Mouse (Mus musculus): ENCODE results near the gene Smg9. TPM values are rescaled to one million over a fixed set of nuclear protein-coding genes. Genes with fewer than 3 reads are reported as not detected.

The Smg9 gene
- polyA plus RNA-seq, 1 experiment = 55.7 TPM

DNA sequence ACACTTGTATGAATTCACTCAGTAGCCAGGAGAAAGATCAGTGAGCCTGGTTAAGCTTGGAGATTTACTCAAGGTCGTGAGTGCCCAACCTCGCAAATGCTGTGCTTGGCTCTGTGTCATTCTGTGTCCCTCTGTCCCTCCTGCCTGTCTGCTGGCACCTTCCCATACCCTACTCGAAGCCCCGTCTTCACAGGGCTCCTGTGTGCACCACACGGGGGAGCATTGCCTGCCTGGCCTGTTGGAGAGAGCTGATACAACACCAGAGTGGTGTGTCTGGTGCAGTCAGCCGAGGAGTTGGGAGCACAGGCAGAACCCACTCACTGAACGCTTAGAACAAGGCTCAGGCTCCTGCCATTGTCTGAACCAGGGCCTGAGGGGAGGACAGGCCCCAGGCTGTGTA lies 22.2 kb downstream of the Smg9 start:
- Histone ChIP-seq H3K4me1 (ENCODE audit: control insufficient read depth, insufficient read depth, insufficient read length) (no peaks in the 10 kb centered on the region), H3K27me3 (ENCODE audit: control insufficient read depth, insufficient read depth, low read length) (no peaks in the 10 kb centered on the region), H3K36me3 (ENCODE audit: control insufficient read depth, insufficient read depth, low read length) (peaks cover 24% of the 10 kb centered on the region), H3K27ac (ENCODE audit: insufficient read depth, low read length) (no peak overlapping the region), H3K4me3 (ENCODE audit: extremely low read depth, insufficient read depth, insufficient read length) (no peak overlapping the region)
- no peak for TF ChIP-seq CTCF (IDR thresholded peaks at IDR 0.05; ENCODE audit: extremely low read depth, insufficient read depth, insufficient read length, insufficient replicate concordance)
- TF ChIP-seq POLR2A (IDR thresholded peaks at IDR 0.05; ENCODE audit: low read depth, low read length) = no peak
- 95% methylated on average over 7 of the region's 7 CpGs for WGBS
- DNase-seq (ENCODE audit: low read depth in 1 of 2, low spot score in 2 of 2) = no peak

DNA sequence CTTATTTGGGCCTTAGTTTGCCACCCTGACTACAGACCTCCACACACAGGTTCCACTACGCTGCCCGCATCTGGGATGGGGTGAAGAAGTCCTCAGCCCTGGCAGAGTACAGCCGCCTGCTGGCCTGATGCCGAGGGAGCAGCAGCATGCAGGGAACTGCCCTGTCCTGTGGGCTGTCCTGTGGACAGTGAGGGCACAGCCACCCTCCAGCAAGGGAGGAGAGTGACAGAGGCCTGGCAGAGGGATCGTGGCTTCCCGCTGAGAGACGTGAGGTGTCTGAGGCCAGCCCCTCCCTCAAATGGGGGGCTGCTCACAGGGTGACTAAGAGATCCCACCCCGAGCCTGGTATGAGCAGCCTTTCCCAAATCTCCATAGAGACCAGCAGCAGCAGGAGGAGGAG lies 22.8 kb downstream of the Smg9 start:
- no peak for TF ChIP-seq POLR2A (IDR thresholded peaks at IDR 0.05; ENCODE audit: low read depth, low read length)
- TF ChIP-seq CTCF (IDR thresholded peaks at IDR 0.05; ENCODE audit: extremely low read depth, insufficient read depth, insufficient read length, insufficient replicate concordance) = no peak
- 95% methylated on average over 8 of the region's 8 CpGs for WGBS

DNA sequence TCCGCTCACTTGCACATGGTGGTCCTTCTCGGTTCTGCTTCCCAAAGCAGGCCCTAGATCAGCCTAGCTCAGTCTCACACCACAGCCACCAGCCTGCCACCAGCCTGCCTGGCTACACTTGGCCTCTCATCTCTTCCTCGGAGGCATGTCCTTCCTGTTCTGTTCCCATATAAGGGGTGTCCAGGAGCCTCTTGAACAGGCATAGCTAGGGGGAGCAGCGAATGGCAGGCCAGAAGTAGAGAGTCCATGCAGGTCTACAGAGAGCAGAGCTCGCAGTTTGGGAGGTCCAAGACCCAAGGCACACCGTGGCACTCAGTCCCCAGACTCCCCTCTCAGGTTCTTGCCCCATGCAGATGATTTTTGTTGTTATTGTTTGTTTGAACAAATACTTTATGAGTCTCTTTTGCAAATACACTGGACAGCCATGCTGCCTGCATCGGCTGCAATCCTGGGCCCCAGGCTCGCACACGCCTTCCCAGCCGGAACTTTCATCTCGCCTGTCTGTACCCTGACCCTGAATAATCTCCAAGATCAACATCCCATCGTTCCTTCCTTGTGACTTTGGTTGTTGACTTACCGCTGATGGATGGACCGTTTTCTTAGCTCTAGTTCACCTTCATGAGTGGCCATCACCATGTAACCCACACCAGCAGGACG lies 23.8 kb downstream of the Smg9 start:
- Histone ChIP-seq H3K27ac (ENCODE audit: insufficient read depth, low read length) (no peak overlapping the region), H3K36me3 (ENCODE audit: control insufficient read depth, insufficient read depth, low read length) (peaks cover 22% of the 10 kb centered on the region), H3K27me3 (ENCODE audit: control insufficient read depth, insufficient read depth, low read length) (no peaks in the 10 kb centered on the region), H3K4me3 (ENCODE audit: extremely low read depth, insufficient read depth, insufficient read length) (no peak overlapping the region), H3K4me1 (ENCODE audit: control insufficient read depth, insufficient read depth, insufficient read length) (no peaks in the 10 kb centered on the region)
- 95% methylated on average over 15 of the region's 15 CpGs for WGBS
- no peak for DNase-seq (ENCODE audit: low read depth in 1 of 2, low spot score in 2 of 2)
- TF ChIP-seq CTCF (IDR thresholded peaks at IDR 0.05; ENCODE audit: extremely low read depth, insufficient read depth, insufficient read length, insufficient replicate concordance) (no peak), POLR2A (IDR thresholded peaks at IDR 0.05; ENCODE audit: low read depth, low read length) (no peak)

More for the DNA sequence above, 22.8 kb downstream of the Smg9 start:
- Histone ChIP-seq H3K27ac (ENCODE audit: insufficient read depth, low read length) (no peak overlapping the region), H3K4me3 (ENCODE audit: extremely low read depth, insufficient read depth, insufficient read length) (no peak overlapping the region), H3K27me3 (ENCODE audit: control insufficient read depth, insufficient read depth, low read length) (no peaks in the 10 kb centered on the region), H3K4me1 (ENCODE audit: control insufficient read depth, insufficient read depth, insufficient read length) (no peaks in the 10 kb centered on the region), H3K36me3 (ENCODE audit: control insufficient read depth, insufficient read depth, low read length) (peaks cover 24% of the 10 kb centered on the region)
- no peak for DNase-seq (ENCODE audit: low read depth in 1 of 2, low spot score in 2 of 2)

DNA sequence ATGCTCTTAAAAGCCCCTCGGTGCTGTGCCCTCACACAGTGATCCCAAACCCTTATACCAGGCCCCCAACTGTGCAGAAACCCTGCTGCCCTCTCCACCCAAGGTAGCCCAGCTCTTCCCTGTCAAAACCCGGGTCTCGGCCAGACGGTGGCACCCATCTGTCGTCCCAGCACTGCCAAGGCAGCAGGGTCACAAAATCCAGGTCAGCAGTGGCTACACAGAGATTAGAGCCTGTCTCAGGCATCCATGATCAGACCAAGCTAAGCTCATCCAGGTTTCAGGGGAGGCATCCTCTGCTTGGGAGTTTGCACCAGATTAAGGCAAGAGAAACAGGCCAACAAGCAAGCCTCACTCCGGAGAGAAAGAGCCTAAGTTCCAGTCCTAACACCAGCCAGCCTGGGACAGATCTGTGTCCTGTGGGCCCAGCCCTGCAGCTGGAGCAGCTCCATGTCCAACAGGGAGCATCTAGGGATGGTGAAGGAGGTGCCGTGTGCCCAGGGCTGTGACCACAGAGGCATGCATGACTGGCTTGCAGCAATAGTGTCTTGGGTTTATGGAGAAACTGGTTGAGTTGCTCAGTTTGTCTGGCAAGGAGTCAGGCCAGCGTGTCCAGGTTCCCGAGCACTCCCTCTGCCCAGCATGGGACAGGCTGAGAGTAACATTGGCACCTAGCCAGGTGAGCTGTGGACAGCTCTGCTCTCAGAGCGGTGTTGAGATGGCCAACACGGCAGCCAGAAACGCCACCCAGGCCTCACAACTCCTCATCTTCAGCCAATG lies 24.7 kb downstream of the Smg9 start:
- Histone ChIP-seq H3K27ac (ENCODE audit: insufficient read depth, low read length) (no peak overlapping the region), H3K36me3 (ENCODE audit: control insufficient read depth, insufficient read depth, low read length) (peaks cover 22% of the 10 kb centered on the region), H3K27me3 (ENCODE audit: control insufficient read depth, insufficient read depth, low read length) (no peaks in the 10 kb centered on the region), H3K4me1 (ENCODE audit: control insufficient read depth, insufficient read depth, insufficient read length) (no peaks in the 10 kb centered on the region), H3K4me3 (ENCODE audit: extremely low read depth, insufficient read depth, insufficient read length) (no peak overlapping the region)
- TF ChIP-seq POLR2A (IDR thresholded peaks at IDR 0.05; ENCODE audit: low read depth, low read length) (no peak), CTCF (IDR thresholded peaks at IDR 0.05; ENCODE audit: extremely low read depth, insufficient read depth, insufficient read length, insufficient replicate concordance) (no peak)
- no peak for DNase-seq (ENCODE audit: low read depth in 1 of 2, low spot score in 2 of 2)
- 89% methylated on average over 12 of the region's 12 CpGs for WGBS

DNA sequence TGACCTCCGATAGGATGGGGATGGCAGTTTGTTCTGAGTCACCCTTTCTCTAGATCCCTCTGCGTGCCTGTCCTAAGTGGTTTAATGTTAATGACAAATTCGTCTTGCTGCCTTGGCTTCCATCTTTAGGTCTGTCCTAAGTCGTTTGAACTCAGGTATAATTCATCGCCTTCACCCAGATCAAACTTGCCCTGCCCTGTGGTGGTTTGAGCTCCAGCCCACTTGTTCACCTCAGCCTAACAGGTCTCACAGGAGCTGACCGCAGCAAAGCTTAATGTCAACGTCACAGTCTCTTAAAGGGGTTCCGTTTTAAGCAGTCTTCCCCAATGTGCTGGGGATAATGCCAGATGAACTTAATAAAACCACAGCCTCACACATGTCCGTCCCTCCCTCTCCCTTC lies 26.5 kb downstream of the Smg9 start:
- no peak overlapping the region for H3K4me3 ChIP-seq (ENCODE audit: extremely low read depth, insufficient read depth, insufficient read length)
- no peak overlapping the region for H3K27ac ChIP-seq (ENCODE audit: insufficient read depth, low read length)
- no peak for DNase-seq (ENCODE audit: low read depth in 1 of 2, low spot score in 2 of 2)
- H3K4me1 ChIP-seq (ENCODE audit: control insufficient read depth, insufficient read depth, insufficient read length) = peaks cover 2% of the 10 kb centered on the region; the same call in 1 of the 2 replicates
- TF ChIP-seq CTCF (IDR thresholded peaks at IDR 0.05; ENCODE audit: extremely low read depth, insufficient read depth, insufficient read length, insufficient replicate concordance) = no peak
- no peaks in the 10 kb centered on the region for H3K27me3 ChIP-seq (ENCODE audit: control insufficient read depth, insufficient read depth, low read length)
- 87% methylated on average over 9 of the region's 9 CpGs for WGBS
- H3K36me3 ChIP-seq (ENCODE audit: control insufficient read depth, insufficient read depth, low read length) = peaks cover 17% of the 10 kb centered on the region

DNA sequence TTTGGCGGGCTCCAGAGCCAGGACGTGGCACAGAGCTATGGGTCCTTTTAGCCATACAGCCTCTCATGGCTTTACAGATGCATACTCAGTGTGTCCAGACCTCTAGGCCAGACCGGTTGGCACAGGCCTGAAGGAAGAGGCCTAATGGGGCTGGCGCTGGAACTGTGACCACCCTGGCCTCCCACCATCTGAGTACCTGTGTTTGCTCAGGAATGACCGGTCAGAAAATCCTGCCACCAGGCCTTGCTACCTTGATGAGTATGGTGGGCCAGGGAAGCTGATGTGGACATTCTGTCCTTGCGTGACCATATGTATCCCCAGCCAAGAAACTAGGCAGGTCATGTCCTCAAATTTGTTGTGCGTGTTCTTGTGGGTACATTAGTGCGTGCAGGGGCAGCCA lies 27.7 kb downstream of the Smg9 start:
- Histone ChIP-seq H3K4me3 (ENCODE audit: extremely low read depth, insufficient read depth, insufficient read length) (no peak overlapping the region), H3K27ac (ENCODE audit: insufficient read depth, low read length) (no peak overlapping the region), H3K4me1 (ENCODE audit: control insufficient read depth, insufficient read depth, insufficient read length) (peaks cover 3% of the 10 kb centered on the region), H3K27me3 (ENCODE audit: control insufficient read depth, insufficient read depth, low read length) (no peaks in the 10 kb centered on the region), H3K36me3 (ENCODE audit: control insufficient read depth, insufficient read depth, low read length) (peaks cover 9% of the 10 kb centered on the region)
- DNase-seq (ENCODE audit: low read depth in 1 of 2, low spot score in 2 of 2) = no peak
- no peak for TF ChIP-seq POLR2A (IDR thresholded peaks at IDR 0.05; ENCODE audit: low read depth, low read length)
- no peak for TF ChIP-seq CTCF (IDR thresholded peaks at IDR 0.05; ENCODE audit: extremely low read depth, insufficient read depth, insufficient read length, insufficient replicate concordance)
- WGBS = 95% methylated on average over 8 of the region's 8 CpGs

DNA sequence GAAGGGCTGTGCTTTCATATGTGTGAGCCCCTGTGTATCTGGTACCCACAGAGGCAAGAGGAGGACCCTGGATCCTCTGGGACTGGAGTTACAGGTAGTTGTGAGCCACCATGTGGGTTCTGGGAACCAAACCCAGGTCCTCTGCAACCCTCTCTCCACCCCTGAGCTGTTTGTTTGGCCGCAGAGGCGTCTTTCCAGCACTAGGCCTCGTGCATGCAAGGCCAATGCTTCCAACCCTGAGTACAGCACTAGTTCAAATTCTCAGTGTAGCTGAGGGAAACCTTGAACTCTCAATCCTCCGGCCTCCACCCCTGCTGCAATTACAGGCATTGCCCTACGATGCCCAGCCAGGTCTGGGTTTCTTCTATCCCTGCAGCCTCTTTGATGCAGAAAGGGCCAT lies 29.3 kb downstream of the Smg9 start:
- TF ChIP-seq CTCF (IDR thresholded peaks at IDR 0.05; ENCODE audit: extremely low read depth, insufficient read depth, insufficient read length, insufficient replicate concordance) (no peak), POLR2A (IDR thresholded peaks at IDR 0.05; ENCODE audit: low read depth, low read length) (no peak)
- Histone ChIP-seq H3K4me3 (ENCODE audit: extremely low read depth, insufficient read depth, insufficient read length) (no peak overlapping the region), H3K36me3 (ENCODE audit: control insufficient read depth, insufficient read depth, low read length) (peaks cover 7% of the 10 kb centered on the region; the same call in 1 of the 2 replicates), H3K4me1 (ENCODE audit: control insufficient read depth, insufficient read depth, insufficient read length) (peaks cover 5% of the 10 kb centered on the region), H3K27ac (ENCODE audit: insufficient read depth, low read length) (no peak overlapping the region), H3K27me3 (ENCODE audit: control insufficient read depth, insufficient read depth, low read length) (no peaks in the 10 kb centered on the region)
- DNase-seq (ENCODE audit: low read depth in 1 of 2, low spot score in 2 of 2) = no peak
- 90% methylated on average over 5 of the region's 5 CpGs for WGBS

Measured in spleen, adult 2 months (tissue).